Mouse (Mus musculus) thymus, adult 2 months (tissue): ENCODE results near the gene Slc4a1. TPM values are rescaled to one million over a fixed set of nuclear protein-coding genes. Genes with fewer than 3 reads are reported as not detected.

Experiments
- DNase-seq: peaks from one replicate; pipeline ENCODE4 v3.0.0; 2021
- H3K27ac ChIP-seq: fragments of 200-500 bp; 2 replicates; pipeline ENCODE4 v1.5.1; 2012; ENCODE audit warnings: low read length, control low read depth; ENCODE audit not compliant: control insufficient read depth, insufficient read depth
- H3K27me3 ChIP-seq: fragments of 200-500 bp; 2 replicates; pipeline ENCODE4 v1.6.1; 2012; ENCODE audit warnings: mild to moderate bottlenecking, low read length, moderate library complexity, mixed read lengths; ENCODE audit not compliant: control insufficient read depth, insufficient read depth
- H3K36me3 ChIP-seq: fragments of 200-500 bp; 2 replicates; pipeline ENCODE4 v1.6.1; 2012; ENCODE audit warnings: mild to moderate bottlenecking, low read length, moderate library complexity; ENCODE audit not compliant: control insufficient read depth, insufficient read depth
- H3K4me1 ChIP-seq: fragments of 200-500 bp; replicated peaks from 2 replicates; pipeline ENCODE4 v1.6.1; 2012; ENCODE audit warnings: low read length; ENCODE audit not compliant: control insufficient read depth, insufficient read depth
- H3K4me3 ChIP-seq: fragments of 200-500 bp; 2 replicates; pipeline ENCODE4 v1.5.1; 2012; ENCODE audit warnings: mild to moderate bottlenecking, low read length, control low read depth, moderate library complexity; ENCODE audit not compliant: control insufficient read depth, insufficient read depth
- CTCF ChIP-seq: fragments of 200-500 bp; IDR thresholded peaks from 2 replicates; pipeline ENCODE4 v1.5.1; 2012; ENCODE audit warnings: mild to moderate bottlenecking, control low read depth, low read length, moderate library complexity, borderline replicate concordance; ENCODE audit not compliant: control insufficient read depth, poor library complexity, insufficient read depth; ENCODE audit errors: extremely low read depth
- POLR2A ChIP-seq: fragments of 200-500 bp; IDR thresholded peaks from 2 replicates; pipeline ENCODE4 v1.6.1; 2012; ENCODE audit warnings: mild to moderate bottlenecking, low read length, control low read depth, moderate library complexity; ENCODE audit not compliant: control insufficient read depth, poor library complexity, insufficient read depth; ENCODE audit errors: extremely low read depth
- WGBS: fragments of 180-500 bp; shearing (Covaris S2); methylation state at CpG from one replicate; pipeline ENCODE4 v1.1.7; 2018; 5-methylcytosine and 5-hydroxymethylcytosine counted together
- polyA plus RNA-seq: library from polyadenylated mRNA; depleted of rRNA; stranded (reverse); fragments of >200 nt; gene quantifications from 2 replicates; pipeline ENCODE4 v1.2.3, GENCODE M21; 2012

Slc4a1 gene
- polyA plus RNA-seq, 1 experiment, result 0.34 TPM

DNA sequence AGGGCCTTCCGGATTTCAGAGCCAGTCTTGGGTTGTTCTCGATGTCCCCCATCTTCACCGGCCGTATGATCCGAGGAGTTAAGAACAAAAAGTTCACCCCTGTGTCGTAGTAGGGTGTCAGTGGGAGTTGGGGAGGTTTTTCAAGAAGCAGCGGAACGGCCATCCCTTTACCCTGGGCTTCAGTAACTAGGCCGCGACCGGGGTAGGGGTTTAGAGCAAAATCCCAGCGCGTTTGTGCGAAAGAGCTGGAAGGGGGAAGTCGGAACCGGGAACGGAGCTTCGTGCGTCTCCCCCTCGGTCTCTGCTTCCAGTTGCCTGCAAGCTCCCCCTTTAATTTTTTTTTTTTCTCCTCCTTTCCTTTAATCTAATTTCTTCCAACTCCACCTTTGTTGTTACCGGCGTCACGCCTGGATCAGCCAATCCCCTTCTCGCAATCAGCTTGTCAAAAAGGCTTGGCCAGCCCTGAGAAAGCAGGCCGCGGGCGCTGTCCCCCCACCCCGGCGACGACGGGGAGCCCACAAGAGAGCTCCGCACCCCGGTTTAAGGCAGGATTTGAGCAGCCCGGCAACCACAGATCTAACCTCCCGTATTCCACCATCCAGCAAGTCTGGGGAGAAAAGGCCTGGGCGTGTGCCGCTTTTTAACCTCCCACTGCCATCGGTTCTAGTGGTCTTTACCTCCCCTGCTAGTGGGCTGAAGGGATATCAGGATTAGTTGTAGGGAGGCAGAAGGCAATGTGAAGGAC lies 45.9 kb downstream of the Slc4a1 start:
- Histone ChIP-seq H3K36me3 (no peaks in the 10 kb centered on the region), H3K27me3 (no peaks in the 10 kb centered on the region; the same call in 1 of the 2 replicates), H3K4me1 (peaks cover 15% of the 10 kb centered on the region), H3K4me3 (peak overlapping the region; percentile 99), H3K27ac (peak overlapping the region; percentile 93)
- WGBS, result 1% methylated on average over 38 of the region's 38 CpGs
- peak; percentile 54; the same call in 1 of the 2 replicates for TF ChIP-seq POLR2A
- TF ChIP-seq CTCF, result 0 out of 2 replicates have a peak, but pooled peaks have one; percentile 10
- DNase-seq, result peak; percentile 71

DNA sequence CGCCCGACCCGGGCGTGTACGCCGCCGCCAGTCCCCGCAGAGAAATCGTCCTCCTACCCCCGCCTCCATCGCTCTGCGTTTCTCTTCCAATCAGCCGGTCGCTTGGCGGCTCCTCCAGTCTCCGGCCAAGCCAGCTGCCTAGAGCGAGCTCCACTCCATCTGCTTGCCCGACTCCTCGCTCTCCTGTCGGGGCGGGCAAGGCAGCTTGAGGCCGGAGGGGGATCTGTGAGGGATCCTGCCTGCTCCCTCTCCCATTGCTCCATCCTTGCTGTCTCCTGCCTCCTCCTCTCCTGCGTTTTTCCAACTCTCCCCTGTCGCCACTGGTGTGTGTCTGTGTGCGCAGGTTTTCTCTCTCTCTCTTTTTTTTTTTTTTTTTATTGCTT lies 46.6 kb downstream of the Slc4a1 start, which contains the start of gene Ubtf:
TSS of gene Ubtf (minus strand) at position 333 of the 383 bp plus-strand sequence.
- peak within 1 kb of the TSS; percentile 93 for H3K27ac ChIP-seq
- H3K4me1 ChIP-seq, result peaks cover 15% of the 10 kb centered on the region
- peak; percentile 67 for DNase-seq
- under 1% methylated on average over 25 of the region's 25 CpGs for WGBS
- TF ChIP-seq POLR2A (no peak), CTCF (no peak)
- peaks cover 6% of the 10 kb centered on the region for H3K36me3 ChIP-seq
- no peaks in the 10 kb centered on the region; the same call in 1 of the 2 replicates for H3K27me3 ChIP-seq
- H3K4me3 ChIP-seq, result peak within 1 kb of the TSS; percentile 99

DNA sequence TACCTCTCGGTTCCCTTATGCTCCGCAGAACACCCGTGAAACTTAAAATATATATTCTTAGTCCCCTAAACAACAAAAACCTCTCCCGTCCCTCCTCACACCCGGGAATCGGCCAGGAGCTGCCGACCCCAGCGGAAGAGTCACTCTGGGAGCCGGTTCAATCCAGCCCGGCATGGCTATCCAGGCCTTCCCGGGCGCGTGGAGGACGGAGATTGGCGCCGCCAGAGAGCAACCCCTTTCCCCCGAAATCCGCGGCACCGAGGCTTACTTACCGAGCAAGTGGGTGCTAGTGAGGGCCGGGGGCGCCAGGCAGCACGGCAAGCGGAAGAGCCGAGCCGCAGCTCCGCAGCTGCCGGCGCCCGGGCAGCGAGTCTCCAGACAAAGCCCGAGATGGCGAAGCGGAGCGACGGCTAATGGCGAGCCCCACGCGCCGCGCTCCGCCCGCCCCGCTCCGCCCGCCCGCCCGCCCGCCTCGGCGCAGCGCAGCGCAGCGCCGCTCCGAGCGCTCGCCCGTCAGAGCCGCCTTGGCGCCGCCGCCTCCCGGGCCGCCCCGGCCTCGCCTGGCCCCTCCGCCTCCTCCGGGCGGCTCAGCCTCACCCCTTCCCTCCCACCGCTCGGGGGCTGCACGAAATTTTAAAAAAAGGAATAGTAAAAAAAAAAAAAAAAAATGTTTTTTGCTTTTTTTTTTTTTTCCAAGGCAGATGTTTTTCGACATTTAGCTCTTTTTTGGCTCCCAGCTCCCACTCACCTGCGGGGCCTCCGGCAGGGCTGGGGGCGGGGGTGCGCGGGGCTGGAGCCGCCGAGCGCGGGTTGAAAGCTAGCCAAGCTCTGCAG lies 47.2 kb downstream of the Slc4a1 start:
- H3K36me3 ChIP-seq, result peaks cover 12% of the 10 kb centered on the region
- H3K4me1 ChIP-seq, result peaks cover 15% of the 10 kb centered on the region
- TF ChIP-seq CTCF (no peak), POLR2A (no peak; the same call in 1 of the 2 replicates)
- DNase-seq, result peak; percentile 62
- under 1% methylated on average over 84 of the region's 84 CpGs for WGBS
- peak overlapping the region; percentile 99 for H3K4me3 ChIP-seq
- peak overlapping the region; percentile 93 for H3K27ac ChIP-seq
- H3K27me3 ChIP-seq, result no peaks in the 10 kb centered on the region; the same call in 1 of the 2 replicates

DNA sequence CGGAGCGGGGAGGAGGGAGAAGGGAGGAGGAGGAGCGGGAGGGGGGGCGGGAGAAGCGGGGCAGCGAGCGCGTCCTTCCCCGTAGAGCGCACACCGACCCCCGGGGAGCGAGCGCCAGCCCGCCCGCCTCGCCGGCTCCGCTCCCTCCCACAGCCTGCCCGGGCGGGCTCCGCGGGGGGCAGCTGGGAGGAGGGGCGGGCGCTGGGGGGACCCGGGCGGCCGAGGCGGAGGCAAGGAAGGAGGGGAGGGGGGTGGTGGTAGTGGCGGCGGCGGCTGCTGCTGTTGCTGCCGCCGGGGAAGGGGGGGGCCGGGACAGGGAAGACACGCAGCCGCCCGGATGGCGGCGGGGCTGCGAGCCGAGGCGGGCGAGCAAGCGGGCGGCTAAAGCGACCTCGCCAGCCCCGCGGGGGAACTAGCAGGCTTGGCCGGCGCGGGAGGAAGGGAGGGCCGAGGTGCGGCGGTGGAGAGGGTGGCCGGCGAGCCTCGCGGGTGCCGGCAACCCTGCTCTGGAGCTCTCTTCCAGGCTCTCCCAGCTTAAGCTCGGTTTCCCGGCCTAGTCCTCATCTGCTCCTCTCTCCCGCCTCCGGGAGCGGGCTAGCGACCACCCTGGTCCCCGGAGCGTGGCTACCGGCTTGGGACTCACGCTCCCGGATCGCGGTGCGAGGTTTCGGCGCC lies 48.0 kb downstream of the Slc4a1 start:
- peak; percentile 82 for DNase-seq
- no peaks in the 10 kb centered on the region; the same call in 1 of the 2 replicates for H3K27me3 ChIP-seq
- 1% methylated on average over 49 of the region's 77 CpGs for WGBS
- peaks cover 20% of the 10 kb centered on the region for H3K36me3 ChIP-seq
- peak overlapping the region; percentile 93 for H3K27ac ChIP-seq
- peaks cover 15% of the 10 kb centered on the region for H3K4me1 ChIP-seq
- peak overlapping the region; percentile 99 for H3K4me3 ChIP-seq
- peak; percentile 39; the same call in 1 of the 2 replicates for TF ChIP-seq POLR2A
- TF ChIP-seq CTCF, result no peak

DNA sequence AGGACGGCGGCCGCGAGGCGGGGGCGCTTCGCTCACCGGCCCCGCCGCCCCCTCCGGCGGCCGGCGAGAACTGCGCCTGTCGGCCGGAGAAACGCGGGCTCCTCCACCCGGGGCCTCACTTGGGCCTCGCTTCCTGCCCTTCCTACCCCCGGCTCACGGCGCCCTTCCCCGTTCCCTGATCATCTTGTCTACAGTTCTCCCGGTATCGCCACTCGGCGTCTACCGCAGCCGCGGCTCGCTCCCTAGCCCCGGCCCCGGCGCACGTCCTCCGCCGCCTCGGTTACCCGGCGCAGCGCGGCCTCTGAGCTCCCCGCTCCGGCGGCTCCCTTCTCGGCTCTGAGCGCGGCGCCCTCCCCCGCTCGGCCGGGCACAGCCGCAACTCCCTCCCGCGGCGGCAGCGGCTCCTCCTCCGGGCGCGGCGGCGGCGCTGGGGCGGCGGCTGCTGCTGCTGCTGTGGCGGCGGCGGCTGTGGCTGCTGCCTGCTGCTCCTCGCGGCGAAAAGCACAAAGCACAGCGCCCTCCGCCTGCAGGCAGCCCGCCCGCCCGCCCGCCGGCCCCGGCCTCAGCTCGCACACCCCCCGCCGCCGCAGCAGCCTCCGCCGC lies 48.6 kb downstream of the Slc4a1 start:
- Histone ChIP-seq H3K36me3 (peaks cover 26% of the 10 kb centered on the region), H3K27ac (peak overlapping the region; percentile 93), H3K4me1 (peaks cover 15% of the 10 kb centered on the region), H3K4me3 (peak overlapping the region; percentile 99), H3K27me3 (no peaks in the 10 kb centered on the region; the same call in 1 of the 2 replicates)
- no peak for DNase-seq
- under 1% methylated on average over 87 of the region's 87 CpGs for WGBS
- TF ChIP-seq POLR2A, result peak; percentile 37
- TF ChIP-seq CTCF, result 0 out of 2 replicates have a peak, but pooled peaks have one; percentile 34
